Mouse (Mus musculus) kidney, adult 2 months (tissue): Measurements from ENCODE around the gene Lmna. TPM values are rescaled to one million over a fixed set of nuclear protein-coding genes. Genes with fewer than 3 reads are reported as not detected.

Experiments used
- DNase-seq: peaks from one replicate; pipeline ENCODE4 v3.0.0; 2021
- H3K27ac ChIP-seq: fragments of 200-500 bp; 2 replicates; pipeline ENCODE4 v1.5.1; 2012; ENCODE audit warnings: low read depth, low read length, control low read depth, inconsistent platforms; ENCODE audit not compliant: insufficient read depth
- H3K27me3 ChIP-seq: fragments of 200-500 bp; replicated peaks from 2 replicates; pipeline ENCODE4 v1.6.1; 2012; ENCODE audit warnings: mild to moderate bottlenecking, moderate library complexity, low read length, inconsistent platforms; ENCODE audit not compliant: control insufficient read depth, insufficient read depth
- H3K36me3 ChIP-seq: fragments of 200-500 bp; 2 replicates; pipeline ENCODE4 v1.6.1; 2012; ENCODE audit warnings: mild to moderate bottlenecking, moderate library complexity, low read length, inconsistent platforms; ENCODE audit not compliant: control insufficient read depth, insufficient read depth
- H3K4me1 ChIP-seq: fragments of 200-500 bp; 2 replicates; pipeline ENCODE4 v1.6.1; 2011; ENCODE audit warnings: low read length; ENCODE audit not compliant: control insufficient read depth, insufficient read depth
- H3K4me3 ChIP-seq: fragments of 200-500 bp; 2 replicates; pipeline ENCODE4 v1.5.1; 2011; ENCODE audit warnings: mild to moderate bottlenecking, low read depth, low read length, control low read depth; ENCODE audit not compliant: insufficient read depth
- CTCF ChIP-seq: fragments of 200-500 bp; conservative IDR thresholded peaks from 2 replicates; pipeline ENCODE4 v1.5.1; 2011; ENCODE audit warnings: low read depth, mild to moderate bottlenecking, control low read depth, low read length, moderate library complexity, mixed read lengths; ENCODE audit not compliant: insufficient read depth, insufficient read length
- POLR2A ChIP-seq: fragments of 200-500 bp; IDR thresholded peaks from one replicate; pipeline ENCODE4 v1.6.1; 2011; ENCODE audit warnings: low read depth, low read length, control low read depth
- WGBS: fragments of 180-500 bp; shearing (Covaris S2); methylation state at CpG from one replicate; pipeline ENCODE4 v1.1.7; 2018; 5-methylcytosine and 5-hydroxymethylcytosine counted together
- polyA plus RNA-seq: library from polyadenylated mRNA; depleted of rRNA; stranded (reverse); fragments of >200 nt; gene quantifications from 2 replicates; pipeline ENCODE4 v1.2.3, GENCODE M21; 2012

Lmna gene
- polyA plus RNA-seq, 1 experiment, result 55.2 TPM

DNA sequence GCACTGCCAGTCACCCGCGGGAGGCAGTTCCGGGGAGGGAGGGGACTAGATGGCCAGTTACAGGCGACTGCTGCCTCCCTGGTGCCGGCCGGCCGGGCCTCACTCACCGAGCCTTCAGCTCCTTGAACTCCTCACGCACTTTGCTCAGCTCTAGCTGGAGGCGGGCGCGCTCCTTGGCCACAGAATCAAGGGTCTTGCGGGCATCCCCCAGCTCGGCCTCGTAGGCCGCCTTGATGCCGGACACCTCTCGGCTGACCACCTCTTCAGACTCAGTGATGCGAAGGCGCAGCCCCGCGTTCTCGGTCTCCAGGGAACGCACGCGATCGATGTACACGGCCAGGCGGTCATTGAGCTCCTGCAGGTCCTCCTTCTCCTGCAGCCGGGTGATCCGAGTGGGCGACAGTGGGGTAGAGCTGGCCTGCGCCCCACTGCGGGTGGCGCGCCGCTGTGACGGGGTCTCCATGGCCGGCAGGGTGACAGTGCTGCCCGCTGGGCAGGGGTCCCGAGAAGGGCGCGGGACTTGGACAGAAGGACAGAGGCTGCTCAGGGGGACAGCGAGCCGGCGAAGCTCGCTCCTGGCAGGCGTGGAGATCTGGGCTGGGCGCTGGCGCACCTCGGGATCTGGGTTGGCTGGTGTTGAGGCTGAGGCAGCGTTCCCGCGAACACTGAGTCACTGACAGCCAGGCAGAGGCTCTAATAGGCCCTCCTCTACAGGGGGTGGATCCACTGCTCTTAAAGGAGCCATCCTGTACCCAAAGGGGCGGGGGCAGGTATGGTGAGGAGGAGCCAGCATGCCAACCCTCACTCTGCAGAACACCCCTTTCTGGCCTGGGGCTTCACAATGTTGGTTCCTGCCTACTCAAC is 6.9 kb downstream of the Lmna start:
- Histone ChIP-seq H3K36me3 (no peaks in the 10 kb centered on the region), H3K27me3 (no peaks in the 10 kb centered on the region), H3K4me1 (peaks cover 28% of the 10 kb centered on the region), H3K4me3 (peak overlapping the region; percentile 87), H3K27ac (peak overlapping the region; percentile 81)
- TF ChIP-seq CTCF (no peak), POLR2A (peak; percentile 100)
- peak; percentile 96 for DNase-seq
- under 1% methylated on average over 55 of the region's 55 CpGs for WGBS

DNA sequence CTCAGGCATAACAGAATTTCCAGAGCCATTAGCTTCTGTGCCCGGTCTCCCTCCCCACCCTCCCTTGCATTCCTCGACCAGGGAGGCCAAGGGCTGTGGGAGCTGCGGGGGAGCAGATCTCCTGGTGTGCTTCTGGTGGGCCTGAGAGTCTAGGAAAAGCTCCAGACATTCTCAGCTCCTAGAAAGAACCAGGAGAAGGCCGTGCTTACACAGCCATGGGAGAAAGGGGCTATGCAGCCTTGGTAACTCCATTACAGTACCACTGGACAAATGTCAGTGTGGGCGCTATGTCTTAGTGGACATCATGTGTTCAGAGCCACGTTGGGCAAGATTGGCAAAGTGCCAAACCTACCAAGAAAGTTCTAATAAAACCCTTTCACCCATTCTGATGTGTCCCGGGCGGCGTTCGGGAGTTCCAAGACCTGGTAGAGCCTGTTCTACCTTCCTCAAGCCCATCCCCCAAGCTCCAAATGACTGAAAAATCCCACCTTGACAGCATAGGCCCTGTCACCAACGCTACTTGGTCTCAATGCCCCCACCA is 7.7 kb downstream of the Lmna start:
- Histone ChIP-seq H3K36me3 (no peaks in the 10 kb centered on the region), H3K4me3 (peak overlapping the region; percentile 87), H3K4me1 (peaks cover 34% of the 10 kb centered on the region), H3K27me3 (no peaks in the 10 kb centered on the region), H3K27ac (peak overlapping the region; percentile 81)
- no peak for TF ChIP-seq POLR2A
- no peak for TF ChIP-seq CTCF
- WGBS, result 10% methylated on average over 11 of the region's 11 CpGs
- DNase-seq, result peak; percentile 69

DNA sequence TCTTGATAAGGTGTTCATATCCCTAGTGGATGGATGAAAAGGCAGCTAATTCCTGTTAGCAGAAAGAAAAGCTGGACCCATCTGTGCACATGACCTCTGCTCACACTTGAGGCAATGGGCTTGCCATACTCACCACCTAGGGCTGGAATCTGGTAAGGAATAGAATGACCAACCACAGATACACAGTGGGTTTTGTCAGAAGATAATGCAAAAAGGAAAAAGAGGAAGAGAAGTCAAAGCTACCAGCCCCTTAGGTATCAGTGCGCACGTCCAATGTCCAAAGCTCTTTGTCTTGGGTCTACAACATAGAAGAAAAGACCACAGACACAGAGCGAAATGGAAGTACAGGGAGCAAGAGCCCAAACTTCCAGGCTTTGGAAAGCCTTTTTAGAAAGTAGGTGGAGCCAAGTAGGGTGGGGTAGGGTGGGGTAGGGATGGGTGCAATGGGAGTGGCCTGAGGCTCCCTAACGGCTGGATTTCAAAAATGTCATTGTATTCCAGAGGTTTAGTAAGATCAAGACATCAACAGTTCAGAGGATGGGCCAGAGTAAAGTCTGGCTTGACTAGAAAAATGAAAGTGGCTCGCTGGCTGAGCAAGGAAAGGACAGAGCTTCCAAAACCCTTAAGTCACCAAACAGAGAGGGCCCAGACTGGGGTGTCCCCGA is 8.3 kb downstream of the Lmna start:
- no peak for DNase-seq
- H3K27ac ChIP-seq, result peak overlapping the region; percentile 25
- WGBS, result 43% methylated on average over 6 of the region's 6 CpGs
- TF ChIP-seq CTCF (no peak), POLR2A (no peak)
- H3K36me3 ChIP-seq, result no peaks in the 10 kb centered on the region
- H3K4me3 ChIP-seq, result peak overlapping the region; percentile 87
- H3K27me3 ChIP-seq, result no peaks in the 10 kb centered on the region
- peaks cover 38% of the 10 kb centered on the region for H3K4me1 ChIP-seq

DNA sequence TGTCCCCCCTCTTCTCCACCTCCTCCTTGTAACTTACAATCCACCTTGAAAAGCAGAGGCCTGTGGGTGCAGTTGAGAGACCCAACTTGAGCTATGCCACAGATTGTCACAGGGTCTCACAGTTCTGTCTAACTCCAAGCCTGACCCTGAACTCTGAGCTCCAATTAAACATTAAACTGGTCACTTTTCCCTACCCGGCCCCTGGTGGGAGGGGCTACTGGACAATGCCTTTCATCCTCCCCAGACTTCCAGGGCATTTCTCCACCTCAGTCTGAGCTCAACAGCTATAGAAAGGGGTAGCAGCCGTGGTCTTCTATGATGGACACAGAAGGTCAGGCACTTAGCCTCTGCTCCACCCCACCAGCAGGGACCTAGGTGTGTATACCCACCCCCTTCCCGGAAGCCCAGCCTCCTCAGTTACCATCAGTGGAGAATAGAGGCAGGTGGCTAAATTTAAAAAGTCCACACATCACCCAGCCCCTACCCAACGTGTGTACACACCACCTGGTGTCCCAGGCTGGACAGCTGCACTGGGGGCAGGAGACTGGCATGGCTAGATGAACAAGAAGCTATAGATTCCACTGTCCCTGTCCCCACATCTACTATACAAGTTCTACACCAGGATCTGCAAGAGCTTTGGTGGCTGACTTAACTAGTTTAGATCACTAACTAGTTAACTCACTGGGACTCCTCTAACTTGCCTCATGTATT is 8.9 kb downstream of the Lmna start:
- WGBS, result 32% methylated on average over 4 of the region's 4 CpGs
- TF ChIP-seq POLR2A, result no peak
- no peak for TF ChIP-seq CTCF
- H3K36me3 ChIP-seq, result no peaks in the 10 kb centered on the region
- no peaks in the 10 kb centered on the region for H3K27me3 ChIP-seq
- H3K4me3 ChIP-seq, result peak overlapping the region; percentile 16; the same call in 1 of the 2 replicates
- peak overlapping the region; percentile 40; the same call in 1 of the 2 replicates for H3K27ac ChIP-seq
- peaks cover 41% of the 10 kb centered on the region for H3K4me1 ChIP-seq
- peak; percentile 87 for DNase-seq

DNA sequence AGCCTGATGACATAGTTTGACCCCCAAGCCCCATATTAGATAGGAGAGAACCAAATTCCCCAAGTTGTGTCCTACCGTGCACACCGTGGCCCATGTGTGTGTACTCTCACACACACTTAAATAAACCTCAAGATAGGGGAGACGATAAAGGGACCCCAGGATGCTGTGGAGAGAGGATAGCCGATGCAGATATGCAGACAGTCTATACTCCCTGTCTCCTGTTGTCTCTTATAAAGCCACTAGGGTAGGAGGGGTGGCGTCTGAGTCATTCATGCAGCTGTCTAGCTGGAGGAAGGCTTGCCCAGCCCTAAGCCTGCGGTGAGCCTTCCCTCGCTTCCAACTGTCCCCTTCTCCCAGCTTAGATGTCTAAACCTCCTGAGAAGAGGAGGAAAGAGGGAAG is 9.7 kb downstream of the Lmna start:
- TF ChIP-seq POLR2A (no peak), CTCF (no peak)

DNA sequence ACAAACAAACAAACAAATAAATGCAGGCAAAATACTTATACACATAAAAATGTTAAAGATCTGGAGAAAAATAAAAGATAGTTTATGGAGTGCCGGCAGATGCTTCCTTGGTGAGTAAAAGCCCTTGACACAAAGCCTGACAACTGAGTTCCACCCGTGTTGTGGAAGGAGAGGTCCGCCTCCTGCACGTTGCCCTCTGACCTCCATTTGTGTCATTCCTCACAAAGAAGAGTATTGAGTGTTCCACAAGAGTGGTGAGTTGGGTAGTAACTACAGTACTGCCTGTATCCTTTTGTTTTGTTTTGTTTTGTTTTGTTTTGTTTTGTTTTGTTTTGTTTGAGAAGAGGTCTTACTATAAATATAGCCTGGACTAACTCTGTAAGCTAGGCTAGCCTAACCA is 10.2 kb downstream of the Lmna start:
- H3K4me1 ChIP-seq, result peaks cover 52% of the 10 kb centered on the region
- H3K27me3 ChIP-seq, result no peaks in the 10 kb centered on the region
- H3K27ac ChIP-seq, result no peak overlapping the region
- no peak overlapping the region for H3K4me3 ChIP-seq
- no peak for DNase-seq
- TF ChIP-seq CTCF, result no peak
- TF ChIP-seq POLR2A, result no peak
- 63% methylated on average over 4 of the region's 4 CpGs for WGBS
- H3K36me3 ChIP-seq, result no peaks in the 10 kb centered on the region

More for the DNA sequence above, 9.7 kb downstream of the Lmna start:
- DNase-seq, result no peak
- Histone ChIP-seq H3K27me3 (no peaks in the 10 kb centered on the region), H3K36me3 (no peaks in the 10 kb centered on the region), H3K4me3 (no peak overlapping the region), H3K4me1 (peaks cover 47% of the 10 kb centered on the region), H3K27ac (no peak overlapping the region)
- 88% methylated on average over 7 of the region's 7 CpGs for WGBS
